Mouse (Mus musculus) bone marrow, adult 2 months (tissue): ENCODE results near the gene Gabbr1. TPM values are rescaled to one million over a fixed set of nuclear protein-coding genes. Genes with fewer than 3 reads are reported as not detected.

ENCODE experiments used
- H3K27ac ChIP-seq: fragments of 200-500 bp; 2 replicates; pipeline ENCODE4 v1.5.1; 2012; ENCODE audit warnings: low read depth, mild to moderate bottlenecking, control low read depth, inconsistent platforms, low read length; ENCODE audit not compliant: control insufficient read depth, poor library complexity, insufficient read depth
- H3K4me1 ChIP-seq: fragments of 200-500 bp; 2 replicates; pipeline ENCODE4 v1.6.1; 2011; ENCODE audit warnings: low read length; ENCODE audit not compliant: control insufficient read depth, insufficient read depth
- H3K4me3 ChIP-seq: fragments of 200-500 bp; replicated peaks from 2 replicates; pipeline ENCODE3; 2011; ENCODE audit warnings: mild to moderate bottlenecking, low read depth, low read length, control low read depth; ENCODE audit not compliant: control insufficient read depth
- CTCF ChIP-seq: fragments of 200-500 bp; IDR thresholded peaks from 2 replicates; pipeline ENCODE4 v1.5.1; 2011; ENCODE audit warnings: low read length, control low read depth; ENCODE audit not compliant: control insufficient read depth, insufficient read depth
- POLR2A ChIP-seq: fragments of 200-500 bp; IDR thresholded peaks from 2 replicates; pipeline ENCODE4 v1.6.1; 2011; ENCODE audit warnings: low read depth, mild to moderate bottlenecking, control low read depth, low read length, borderline replicate concordance; ENCODE audit not compliant: control insufficient read depth
- WGBS: fragments of 180-500 bp; shearing (Covaris S2); methylation state at CpG from one replicate; pipeline ENCODE4 v1.1.7; 2018; 5-methylcytosine and 5-hydroxymethylcytosine counted together
- polyA plus RNA-seq: library from polyadenylated mRNA; stranded (reverse); fragments of >200 nt; gene quantifications from 2 replicates; pipeline ENCODE4 v1.2.4, GENCODE M21; 2011; ENCODE audit warnings: low replicate concordance; ENCODE audit not compliant: missing spikeins, insufficient read depth, insufficient read length

The Gabbr1 gene
- polyA plus RNA-seq, 1 experiment = 47.1 TPM

DNA sequence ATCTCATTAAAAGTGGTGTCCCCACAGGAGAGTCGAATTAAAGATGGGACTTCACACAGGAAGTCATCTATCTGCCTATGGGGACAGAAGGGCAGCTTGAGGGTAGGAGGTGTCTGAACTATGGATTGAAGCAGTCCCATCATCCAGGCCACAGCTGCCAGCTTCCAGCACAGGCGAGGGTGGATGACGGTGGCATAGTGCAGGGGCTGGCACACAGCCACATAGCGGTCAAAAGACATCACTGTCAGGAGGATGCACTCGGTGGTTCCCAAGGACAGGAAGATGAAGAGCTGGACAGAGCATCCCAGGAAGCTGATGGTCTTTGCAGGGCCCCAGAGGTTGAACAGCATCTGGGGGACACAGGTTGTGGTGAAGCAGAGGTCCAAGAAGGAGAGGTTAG lies 47.5 kb downstream of the Gabbr1 start:
- no peak for TF ChIP-seq POLR2A
- TF ChIP-seq CTCF = no peak
- WGBS = 73% methylated on average over 5 of the region's 5 CpGs
- H3K4me3 ChIP-seq = no peak overlapping the region
- H3K27ac ChIP-seq = no peak overlapping the region
- H3K4me1 ChIP-seq = no peaks in the 10 kb centered on the region

- Histone ChIP-seq H3K4me1 (no peaks in the 10 kb centered on the region), H3K4me3 (no peak within 1 kb of the TSS), H3K27ac (no peak within 1 kb of the TSS)
- no peak for TF ChIP-seq POLR2A
- no peak for TF ChIP-seq CTCF
- 81% methylated on average over 1 of the region's 1 CpGs for WGBS
Observed at GRCm38 (mm10) chr17:37098178-37098577, 52.4 kb downstream of the Gabbr1 start, which contains the start of gene Olfr91. TSS of gene Olfr91 (minus strand) at chr17:37098278.

DNA sequence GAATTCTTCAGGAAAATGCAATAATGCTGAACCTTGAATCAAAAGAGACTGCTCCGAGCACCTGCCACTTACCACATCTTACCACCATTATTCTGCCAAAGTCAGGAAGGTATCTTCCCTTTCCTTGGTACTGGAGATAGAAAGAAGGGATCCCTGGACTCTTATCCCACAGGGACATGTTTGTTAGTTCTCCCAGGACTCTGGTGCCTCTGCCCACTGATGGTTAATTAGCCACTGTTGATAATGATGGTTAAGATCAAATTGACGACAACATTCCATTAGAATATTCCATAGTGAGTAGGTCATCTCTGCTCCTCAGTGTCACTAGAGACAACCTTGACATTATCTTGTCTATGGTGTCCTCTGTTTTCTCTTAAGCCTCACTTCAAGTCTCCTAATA lies 74.2 kb downstream of the Gabbr1 start, which contains the start of gene Olfr92:
TSS of gene Olfr92 (minus strand) at position 101 of the 400 bp plus-strand sequence.
- no peak for TF ChIP-seq CTCF
- TF ChIP-seq POLR2A = no peak
- no peak within 1 kb of the TSS for H3K4me3 ChIP-seq
- WGBS = 76% methylated on average over 2 of the region's 2 CpGs

More for the DNA sequence above, 74.2 kb downstream of the Gabbr1 start, which contains the start of gene Olfr92:
- Histone ChIP-seq H3K27ac (no peak within 1 kb of the TSS), H3K4me1 (no peaks in the 10 kb centered on the region)

Other genes starting within 250 kb of the Gabbr1 start
- not detected in 2 replicates for gene H2-M10.6, start 233.8 kb upstream of the Gabbr1 start, polyA plus RNA-seq
- 20.9 and 39.6 TPM in 2 replicates for gene Trim26, start 208.8 kb upstream of the Gabbr1 start, polyA plus RNA-seq
- 1.6 TPM in 1 of 2 replicates, not detected in the other for gene Trim15, start 178.8 kb upstream of the Gabbr1 start, polyA plus RNA-seq
- gene Trim10, start 176.4 kb upstream of the Gabbr1 start, polyA plus RNA-seq = 108 and 159 TPM in 2 replicates
- not detected in 2 replicates for gene Trim40, start 155.8 kb upstream of the Gabbr1 start, polyA plus RNA-seq
- not detected in 2 replicates for gene Trim31, start 147.8 kb upstream of the Gabbr1 start, polyA plus RNA-seq
- gene Rnf39, start 103.0 kb upstream of the Gabbr1 start, polyA plus RNA-seq = not detected in 2 replicates
- 21.2 and 37.5 TPM in 2 replicates for gene Ppp1r11, start 94.2 kb upstream of the Gabbr1 start, polyA plus RNA-seq
- 53.8 and 62.7 TPM in 2 replicates for gene Znrd1, start 87.4 kb upstream of the Gabbr1 start, polyA plus RNA-seq
- gene Znrd1as, start 87.4 kb upstream of the Gabbr1 start, polyA plus RNA-seq = 4.0 and 7.8 TPM in 2 replicates
- gene 2410137M14Rik, start 64.7 kb upstream of the Gabbr1 start, polyA plus RNA-seq = 1.8 TPM in 1 of 2 replicates, not detected in the other
- gene H2-M5, start 56.4 kb upstream of the Gabbr1 start, polyA plus RNA-seq = 5.6 and 15.2 TPM in 2 replicates
- gene Zfp57, start 44.8 kb upstream of the Gabbr1 start, polyA plus RNA-seq = 1.3 and 19.0 TPM in 2 replicates
- gene Mog, start 22.6 kb upstream of the Gabbr1 start, polyA plus RNA-seq = not detected in 2 replicates
- not detected in 2 replicates for gene Olfr90, start 42.5 kb downstream of the Gabbr1 start, polyA plus RNA-seq
- not detected in 2 replicates for gene Olfr91, start 52.3 kb downstream of the Gabbr1 start, polyA plus RNA-seq
- not detected in 2 replicates for gene Olfr92, start 74.1 kb downstream of the Gabbr1 start, polyA plus RNA-seq
- not detected in 2 replicates for gene Olfr93, start 115.5 kb downstream of the Gabbr1 start, polyA plus RNA-seq
- 6.7 and 19.8 TPM in 2 replicates for gene Ubd, start 147.9 kb downstream of the Gabbr1 start, polyA plus RNA-seq
- gene Olfr94, start 155.0 kb downstream of the Gabbr1 start, polyA plus RNA-seq = not detected in 2 replicates
- 0.40 TPM in 1 of 2 replicates, not detected in the other for gene Olfr95, start 167.2 kb downstream of the Gabbr1 start, polyA plus RNA-seq
- not detected in 2 replicates for gene Olfr96, start 174.2 kb downstream of the Gabbr1 start, polyA plus RNA-seq
- not detected in 2 replicates for gene Olfr97, start 191.4 kb downstream of the Gabbr1 start, polyA plus RNA-seq
- not detected in 2 replicates for gene Olfr98, start 217.8 kb downstream of the Gabbr1 start, polyA plus RNA-seq
- gene H2-M3, start 224.3 kb downstream of the Gabbr1 start, polyA plus RNA-seq = 3.7 and 8.7 TPM in 2 replicates
- not detected in 2 replicates for gene Olfr99, start 237.5 kb downstream of the Gabbr1 start, polyA plus RNA-seq